Comparison of ENCODE assay signal across 7 mouse cellular contexts in genomic region chr7:122965386-122965785, GRCm38 (mm10). TPM values are rescaled to one million over a fixed set of nuclear protein-coding genes. Genes with fewer than 3 reads are reported as not detected.
DNase-seq lines count a peak whose midpoint lies in the region; ATAC-seq and TF ChIP-seq lines count a peak whose summit lies in the region.

Rbbp6 (plus strand) TSS chr7:122965686.

- H3K27me3 ChIP-seq in CH12.LX (replicated peaks) (no peaks in the 10 kb centered on the region), G1E (ENCODE audit: insufficient read depth, low read length) (peaks cover 4% of the 10 kb centered on the region; the same call in 1 of the 2 replicates)
- no peaks in the 10 kb centered on the region for H3K27me3 ChIP-seq in forebrain, embryonic 14.5 days (replicated peaks; ENCODE audit: control insufficient read depth, insufficient read depth, low read length)
- no peaks in the 10 kb centered on the region for H3K27me3 ChIP-seq in hindbrain, embryonic 11.5 days (ENCODE audit: control insufficient read depth, insufficient read depth, low read length)

- no peak for TF ChIP-seq RAD21 in CH12.LX (IDR thresholded peaks at IDR 0.05; ENCODE audit: low read depth, low read length)

- 77% methylated on average over 5 of the region's 5 CpGs for WGBS in forebrain, embryonic 14.5 days
- 83% methylated on average over 5 of the region's 5 CpGs for WGBS in hindbrain, embryonic 11.5 days

- TF ChIP-seq EP300 in CH12.LX (IDR thresholded peaks at IDR 0.05; ENCODE audit: low read length): no peak

- H3K4me3 ChIP-seq in CH12.LX (replicated peaks in 1 of 3; ENCODE audit: low read depth in 2 of 3, low read length in 2 of 3, poor library complexity in 1 of 3) (no peak within 1 kb of the TSS), G1E (ENCODE audit: low read depth, low read length) (no peak within 1 kb of the TSS)
- no peak within 1 kb of the TSS for H3K4me3 ChIP-seq in forebrain, embryonic 14.5 days (ENCODE audit: low read depth, low read length)
- H3K4me3 ChIP-seq in hindbrain, embryonic 11.5 days (ENCODE audit: low read depth, low read length): no peak within 1 kb of the TSS

- H3K36me3 ChIP-seq in CH12.LX (replicated peaks in 1 of 2; ENCODE audit: control insufficient read depth in 1 of 2, insufficient read depth in 1 of 2, low read length in 1 of 2): no peaks in the 10 kb centered on the region
- no peaks in the 10 kb centered on the region for H3K36me3 ChIP-seq in G1E (replicated peaks)
- no peaks in the 10 kb centered on the region for H3K36me3 ChIP-seq in forebrain, embryonic 14.5 days (ENCODE audit: control insufficient read depth, insufficient read depth, low read length)
- H3K36me3 ChIP-seq in hindbrain, embryonic 11.5 days (ENCODE audit: control insufficient read depth, insufficient read depth, low read length): no peaks in the 10 kb centered on the region

- H3K79me2 ChIP-seq in CH12.LX (replicated peaks; ENCODE audit: control insufficient read depth, extremely low read depth, insufficient read depth, poor library complexity, severe bottlenecking): peaks cover 5% of the 10 kb centered on the region

- no peaks in the 10 kb centered on the region; a peak in 1 of 4 replicates for H3K4me1 ChIP-seq in CH12.LX (ENCODE audit: control insufficient read depth in 1 of 2, insufficient read depth in 2 of 2)
- peaks cover 2% of the 10 kb centered on the region for H3K4me1 ChIP-seq in G1E (ENCODE audit: insufficient read depth, low read depth, low read length)
- H3K4me1 ChIP-seq in forebrain, embryonic 14.5 days (ENCODE audit: control insufficient read depth, insufficient read depth, low read length): no peaks in the 10 kb centered on the region
- H3K4me1 ChIP-seq in hindbrain, embryonic 11.5 days (replicated peaks; ENCODE audit: control insufficient read depth, insufficient read depth, low read length): no peaks in the 10 kb centered on the region

- TF ChIP-seq CTCF in CH12.LX (conservative IDR thresholded peaks at IDR 0.05 in 1 of 2, IDR thresholded peaks at IDR 0.05 in 1 of 2; ENCODE audit: low read depth in 2 of 2, low read length in 2 of 2): no peak
- TF ChIP-seq CTCF in G1E (IDR thresholded peaks at IDR 0.05; ENCODE audit: low read depth, low read length): no peak

- no peak for TF ChIP-seq POLR2A in CH12.LX (IDR thresholded peaks at IDR 0.05; ENCODE audit: low read depth, low read length)

- H3K9me3 ChIP-seq in CH12.LX (replicated peaks; ENCODE audit: low read length) (no peaks in the 10 kb centered on the region), G1E (replicated peaks) (no peaks in the 10 kb centered on the region)
- no peaks in the 10 kb centered on the region for H3K9me3 ChIP-seq in forebrain, embryonic 14.5 days (replicated peaks; ENCODE audit: control insufficient read depth, low read length)
- no peaks in the 10 kb centered on the region for H3K9me3 ChIP-seq in hindbrain, embryonic 11.5 days (ENCODE audit: control insufficient read depth, low read length)

- H3K27ac ChIP-seq in CH12.LX (ENCODE audit: insufficient read depth, low read depth): no peak within 1 kb of the TSS
- H3K27ac ChIP-seq in forebrain, embryonic 14.5 days (ENCODE audit: low read depth, low read length): no peak within 1 kb of the TSS
- H3K27ac ChIP-seq in hindbrain, embryonic 11.5 days (ENCODE audit: low read depth, low read length): no peak within 1 kb of the TSS

- H3K4me2 ChIP-seq in CH12.LX (ENCODE audit: insufficient read depth, low read depth, poor library complexity, severe bottlenecking): no peak within 1 kb of the TSS
- H3K4me2 ChIP-seq in forebrain, embryonic 14.5 days (ENCODE audit: low read length): no peak within 1 kb of the TSS
- no peak within 1 kb of the TSS for H3K4me2 ChIP-seq in hindbrain, embryonic 11.5 days (replicated peaks; ENCODE audit: low read depth, low read length)

- H3K9ac ChIP-seq in CH12.LX (ENCODE audit: insufficient read depth, low read depth): no peak within 1 kb of the TSS
- no peak within 1 kb of the TSS for H3K9ac ChIP-seq in forebrain, embryonic 14.5 days (ENCODE audit: low read length)
- H3K9ac ChIP-seq in hindbrain, embryonic 11.5 days (ENCODE audit: low read depth, low read length): no peak within 1 kb of the TSS

- ATAC-seq in G1E (ENCODE audit: extremely low read depth, insufficient number of reproducible peaks, low FRiP score, poor library complexity, severe bottlenecking): no peak
- ATAC-seq in forebrain, embryonic 14.5 days: no peak
- ATAC-seq in hindbrain, embryonic 11.5 days (ENCODE audit: low FRiP score): no peak
- no peak for ATAC-seq in megakaryocyte, adult 5-6 weeks (ENCODE audit: poor library complexity, severe bottlenecking)

- dilution Hi-C loops in CH12.LX (cut with MboI; ENCODE audit: extremely low pct_ligation_motif_present, extremely low pct_unique_long_range_greater_than_20kb, low sequenced_read_pairs): no loop called here

- in situ Hi-C loops in CH12.LX (cut with MboI; ENCODE audit: low pct_ligation_motif_present, low pct_unique_long_range_greater_than_20kb, low sequenced_read_pairs): no loop called here

- no peak for DNase-seq in CH12.LX (ENCODE audit: extremely low read depth)
- DNase-seq in G1E (ENCODE audit: low spot score): no peak
- DNase-seq in forebrain, embryonic 14.5 days (ENCODE audit: low spot score): no peak
- no peak for DNase-seq in hindbrain, embryonic 11.5 days (ENCODE audit: low spot score)
- DNase-seq in right cerebral cortex, postnatal 36 days (ENCODE audit: low spot score in 2 of 2): no peak
- no peak for DNase-seq in kidney, adult 9 months

TF ChIP-seq in CH12.LX, 34 proteins besides CTCF, POLR2A, EP300 and RAD21:
- no peak for TF ChIP-seq JUN (IDR thresholded peaks at IDR 0.05; ENCODE audit: insufficient read depth, low read depth, low read length)
- no peak for TF ChIP-seq MYC (IDR thresholded peaks at IDR 0.05; ENCODE audit: low read depth, low read length)
- TF ChIP-seq MAX (IDR thresholded peaks at IDR 0.05; ENCODE audit: low read length): no peak
- TF ChIP-seq MXI1 (IDR thresholded peaks at IDR 0.05; ENCODE audit: low read depth, low read length): no peak
- TF ChIP-seq POLR2AphosphoS2 (IDR thresholded peaks at IDR 0.05; ENCODE audit: low read depth, low read length): no peak
- no peak for TF ChIP-seq ETS1 (conservative IDR thresholded peaks at IDR 0.05; ENCODE audit: low read depth, low read length)
- no peak for TF ChIP-seq CHD2 (IDR thresholded peaks at IDR 0.05; ENCODE audit: low read length)
- no peak for TF ChIP-seq ZC3H11A (IDR thresholded peaks at IDR 0.05; ENCODE audit: low read depth, low read length)

RNA-seq across cellular contexts. Expression of gene Rbbp6, which starts in this region (rescaled TPM):
- 22.9 and 25.0 TPM in 2 replicates for total RNA-seq in CH12.LX (2012; rRNA removed)
- total RNA-seq in CH12.LX (2014; rRNA removed): 14.1 and 17.8 TPM in 2 replicates
- 81.4 and 93.0 TPM in 2 replicates for polyA plus RNA-seq in CH12.LX (2012; ENCODE audit: insufficient read length, low read depth)
- 311 and 328 TPM in 2 replicates for total RNA-seq in G1E (2014; fragmentation: Nextera tagmentation)
- 51.0 and 73.8 TPM in 2 replicates for total RNA-seq in G1E (2017)
- 48.2 and 50.0 TPM in 2 replicates for polyA plus RNA-seq in G1E (2012)
- 29.6 TPM in 2 replicates for polyA plus RNA-seq in forebrain, embryonic 14.5 days (2014; fragmentation: Nextera tagmentation; extraction: Ambion mirVana)
- polyA plus RNA-seq in hindbrain, embryonic 11.5 days (2014; fragmentation: Nextera tagmentation; extraction: Ambion mirVana): 36.3 and 46.6 TPM in 2 replicates
- total RNA-seq in megakaryocyte, adult 5-6 weeks (2015): 66.1 and 83.1 TPM in 2 replicates
- total RNA-seq in megakaryocyte, adult 5-6 weeks (2017): 36.8 and 50.8 TPM in 2 replicates
